Comparison of ENCODE assay signal across 8 mouse cellular contexts in genomic region chr5:113491552-113491951, GRCm38 (mm10). TPM values are rescaled to one million over a fixed set of nuclear protein-coding genes. Genes with fewer than 3 reads are reported as not detected.
DNase-seq lines count a peak whose midpoint lies in the region; ATAC-seq and TF ChIP-seq lines count a peak whose summit lies in the region.

No protein-coding gene starts in this region.

- peaks cover 25% of the 10 kb centered on the region for H3K27me3 ChIP-seq in heart, embryonic 11.5 days (ENCODE audit: control insufficient read depth, insufficient read depth, low read length)
- no peaks in the 10 kb centered on the region for H3K27me3 ChIP-seq in forebrain, postnatal 0 days (ENCODE audit: insufficient read depth, low read length)
- peaks cover 34% of the 10 kb centered on the region for H3K27me3 ChIP-seq in midbrain, embryonic 12.5 days

- TF ChIP-seq CTCF in forebrain, postnatal 0 days (IDR thresholded peaks at IDR 0.05; ENCODE audit: low read depth) = no peak

- no peak for DNase-seq in heart, postnatal 14 days
- DNase-seq in cerebellum, adult 9-11 months = peak; percentile 76
- no peak for DNase-seq in forebrain, postnatal 0 days
- DNase-seq in layer of hippocampus, postnatal 14 days (ENCODE audit: low spot score in 2 of 2) = no peak
- no peak for DNase-seq in left cerebral cortex, postnatal 25 days (ENCODE audit: low spot score in 2 of 2)

- intact Hi-C loops in heart, postnatal 14 days (cut with DNase I) = no loop called here
- intact Hi-C loops in left cerebral cortex, postnatal 25 days (cut with DNase I) = loop anchor here (5.0 kb wide), 3 partner anchors 79 to 101 kb away; no protein-coding TSS in a partner anchor

- no peak for ATAC-seq in heart, embryonic 11.5 days (replicated peaks; ENCODE audit: insufficient number of reproducible peaks, low FRiP score, low TSS enrichment)
- ATAC-seq in forebrain, postnatal 0 days = no peak
- no peak for ATAC-seq in midbrain, embryonic 12.5 days (ENCODE audit: low FRiP score, low read depth)
- no peak for ATAC-seq in erythroblast, adult 5-6 weeks (replicated peaks; ENCODE audit: low FRiP score, poor library complexity, severe bottlenecking)

- WGBS in heart, embryonic 11.5 days (ENCODE audit: insufficient replicate concordance) = 51% methylated on average over 4 of the region's 4 CpGs
- 82% methylated on average over 4 of the region's 4 CpGs for whole genome bisulfite sequencing in forebrain, postnatal 0 days
- 66% methylated on average over 4 of the region's 4 CpGs for WGBS in midbrain, embryonic 12.5 days

- no peaks in the 10 kb centered on the region for H3K36me3 ChIP-seq in heart, embryonic 11.5 days (ENCODE audit: control insufficient read depth, insufficient read depth, low read length)
- no peaks in the 10 kb centered on the region for H3K36me3 ChIP-seq in forebrain, postnatal 0 days (ENCODE audit: insufficient read depth)
- H3K36me3 ChIP-seq in midbrain, embryonic 12.5 days = no peaks in the 10 kb centered on the region

- H3K4me3 ChIP-seq in heart, embryonic 11.5 days (ENCODE audit: low read depth, low read length) = peak overlapping the region; percentile 58
- H3K4me3 ChIP-seq in forebrain, postnatal 0 days (ENCODE audit: low read depth, low read length) = peak overlapping the region; percentile 66
- peak overlapping the region; percentile 65 for H3K4me3 ChIP-seq in midbrain, embryonic 12.5 days

- H3K4me2 ChIP-seq in heart, embryonic 11.5 days = peak overlapping the region; percentile 90
- peak overlapping the region; percentile 83 for H3K4me2 ChIP-seq in forebrain, postnatal 0 days (ENCODE audit: low read depth)
- peak overlapping the region; percentile 84 for H3K4me2 ChIP-seq in midbrain, embryonic 12.5 days (replicated peaks)

- H3K4me1 ChIP-seq in heart, embryonic 11.5 days (ENCODE audit: control insufficient read depth, insufficient read depth, low read length) = peaks cover 7% of the 10 kb centered on the region; the same call in 1 of the 2 replicates
- peaks cover 16% of the 10 kb centered on the region for H3K4me1 ChIP-seq in forebrain, postnatal 0 days (ENCODE audit: insufficient read depth)
- H3K4me1 ChIP-seq in midbrain, embryonic 12.5 days = peaks cover 43% of the 10 kb centered on the region

- no peaks in the 10 kb centered on the region for H3K9me3 ChIP-seq in heart, embryonic 11.5 days (replicated peaks; ENCODE audit: control insufficient read depth, low read length)
- H3K9me3 ChIP-seq in forebrain, postnatal 0 days (ENCODE audit: low read length) = no peaks in the 10 kb centered on the region
- no peaks in the 10 kb centered on the region for H3K9me3 ChIP-seq in midbrain, embryonic 12.5 days

- peak overlapping the region; percentile 80; the same call in 1 of the 2 replicates for H3K9ac ChIP-seq in heart, embryonic 11.5 days (ENCODE audit: low read depth, low read length)
- peak overlapping the region; percentile 88 for H3K9ac ChIP-seq in forebrain, postnatal 0 days
- no peak overlapping the region for H3K9ac ChIP-seq in midbrain, embryonic 12.5 days (replicated peaks)

- no peak overlapping the region for H3K27ac ChIP-seq in heart, embryonic 11.5 days (ENCODE audit: low read depth, low read length)
- 0 out of 2 replicates have a peak overlapping the region, but pooled peaks have one; percentile 86 for H3K27ac ChIP-seq in forebrain, postnatal 0 days (ENCODE audit: low read depth, low read length)
- H3K27ac ChIP-seq in midbrain, embryonic 12.5 days (replicated peaks) = peak overlapping the region; percentile 79

RNA-seq across cellular contexts. Expression of gene Wscd2, which starts 1.4 kb away (rescaled TPM):
- polyA plus RNA-seq in heart, embryonic 11.5 days (2014; fragmentation: Nextera tagmentation; extraction: Ambion mirVana) = 2.4 and 3.4 TPM in 2 replicates
- total RNA-seq in heart, postnatal 14 days (2021) = under 1 TPM; 0.36 to 0.49 TPM
- 24.4 and 25.1 TPM in 2 replicates for total RNA-seq in forebrain, postnatal 0 days (2014; rRNA removed)
- polyA plus RNA-seq in forebrain, postnatal 0 days (2015; fragmentation: Nextera tagmentation; extraction: Ambion mirVana) = 8.1 and 10.2 TPM in 2 replicates
- 14.2 and 16.0 TPM in 2 replicates for polyA plus RNA-seq in midbrain, embryonic 12.5 days (2016; fragmentation: Nextera tagmentation; extraction: Ambion mirVana)
- not detected in 2 replicates for total RNA-seq in erythroblast, adult 5-6 weeks (2015; ENCODE audit: low replicate concordance)
- 0.26 TPM in 1 of 2 replicates, not detected in the other for total RNA-seq in erythroblast, adult 5-6 weeks (2017; ENCODE audit: low replicate concordance)
- total RNA-seq in layer of hippocampus, postnatal 14 days (2021) = 10 to 100 TPM; 78.5 to 78.8 TPM
- total RNA-seq in left cerebral cortex, postnatal 25 days (2021) = 10 to 100 TPM; 56.0 to 67.5 TPM

Comparison
In these comparisons a context has a peak if more than half of its experiments do, and no peak if none do; other contexts are left out.
1. RNA of gene Wscd2, which starts 1.4 kb away (total RNA-seq): 78.5 to 78.8 TPM in layer of hippocampus, postnatal 14 days, 56.0 to 67.5 TPM in left cerebral cortex, postnatal 25 days and 24.4 to 25.1 TPM in forebrain, postnatal 0 days; 0.36 to 0.49 TPM in heart, postnatal 14 days and 0.26 TPM in erythroblast, adult 5-6 weeks; every median in the first group is over 10 times any median in the second.
2. Peak in every context shown above with its lines, with median percentiles within 50 percentile points of each other: H3K4me2 ChIP-seq and H3K4me3 ChIP-seq.